Mouse (Mus musculus) hindbrain, postnatal 0 days (tissue): ENCODE measurements around the gene Arl4a. TPM values are rescaled to one million over a fixed set of nuclear protein-coding genes. Genes with fewer than 3 reads are reported as not detected.

Source experiments
- ATAC-seq: fragments of 200-750 bp; cut with Nextera tagmentation; 2 replicates; pipeline ENCODE4 v1.8.0; 2017; ENCODE audit warnings: mild to moderate bottlenecking, moderate TSS enrichment, moderate library complexity
- DNase-seq: peaks from one replicate; pipeline ENCODE4 v3.0.0-alpha.2; 2015; ENCODE audit warnings: low spot score
- H3K27ac ChIP-seq: fragments of 300-500 bp; sonication (generic); 2 replicates; pipeline ENCODE4 v1.5.1; 2014; ENCODE audit warnings: mild to moderate bottlenecking
- H3K27me3 ChIP-seq: fragments of 300-500 bp; sonication (generic); 2 replicates; pipeline ENCODE4 v1.6.1; 2014; ENCODE audit warnings: low read length, mixed read lengths; ENCODE audit not compliant: insufficient read depth
- H3K36me3 ChIP-seq: fragments of 300-500 bp; sonication (generic); 2 replicates; pipeline ENCODE4 v1.6.1; 2014; ENCODE audit warnings: low read length, mixed read lengths; ENCODE audit not compliant: insufficient read depth
- H3K4me1 ChIP-seq: fragments of 300-500 bp; sonication (generic); 2 replicates; pipeline ENCODE4 v1.6.1; 2014; ENCODE audit warnings: antibody characterized with exemption, low read length, mixed read lengths; ENCODE audit not compliant: insufficient read depth
- H3K4me2 ChIP-seq: fragments of 300-500 bp; sonication (generic); 2 replicates; pipeline ENCODE4 v1.6.1; 2014; ENCODE audit warnings: low read depth, mild to moderate bottlenecking, low read length, moderate library complexity, mixed read lengths
- H3K4me3 ChIP-seq: fragments of 300-500 bp; sonication (generic); 2 replicates; pipeline ENCODE4 v1.5.1; 2014; ENCODE audit warnings: low read length
- H3K9ac ChIP-seq: fragments of 300-500 bp; sonication (generic); replicated peaks from 2 replicates; pipeline ENCODE4 v1.6.1; 2014; ENCODE audit warnings: mild to moderate bottlenecking, low read length, moderate library complexity, mixed read lengths
- H3K9me3 ChIP-seq: fragments of 300-500 bp; sonication (generic); 2 replicates; pipeline ENCODE4 v1.6.1; 2016; ENCODE audit warnings: low read length, mixed read lengths
- CTCF ChIP-seq: IDR thresholded peaks from 2 replicates; pipeline ENCODE4 v1.5.1; 2016; ENCODE audit warnings: antibody characterized with exemption, control low read depth, low read depth
- WGBS: fragments of 180-500 bp; shearing (Covaris S2); extraction: QIAGEN DNeasy Blood & Tissue Kit; methylation state at CpG from one replicate; pipeline ENCODE4 v1.1.7; 2014; 5-methylcytosine and 5-hydroxymethylcytosine counted together
- polyA plus RNA-seq: library from polyadenylated mRNA; unstranded; fragments of >200 nt; fragmentation: Nextera tagmentation; extraction: Ambion mirVana; gene quantifications from 2 replicates; pipeline ENCODE4 v1.2.1, GENCODE M21; 2015
- total RNA-seq: library from RNA; depleted of rRNA; stranded (reverse); fragments of >200 nt; gene quantifications from 2 replicates; pipeline ENCODE4 v1.2.3, GENCODE M21; 2014

Arl4a gene
- total and polyA plus RNA-seq, 2 experiments from 2014 or later = 48.3 to 113 TPM

DNA sequence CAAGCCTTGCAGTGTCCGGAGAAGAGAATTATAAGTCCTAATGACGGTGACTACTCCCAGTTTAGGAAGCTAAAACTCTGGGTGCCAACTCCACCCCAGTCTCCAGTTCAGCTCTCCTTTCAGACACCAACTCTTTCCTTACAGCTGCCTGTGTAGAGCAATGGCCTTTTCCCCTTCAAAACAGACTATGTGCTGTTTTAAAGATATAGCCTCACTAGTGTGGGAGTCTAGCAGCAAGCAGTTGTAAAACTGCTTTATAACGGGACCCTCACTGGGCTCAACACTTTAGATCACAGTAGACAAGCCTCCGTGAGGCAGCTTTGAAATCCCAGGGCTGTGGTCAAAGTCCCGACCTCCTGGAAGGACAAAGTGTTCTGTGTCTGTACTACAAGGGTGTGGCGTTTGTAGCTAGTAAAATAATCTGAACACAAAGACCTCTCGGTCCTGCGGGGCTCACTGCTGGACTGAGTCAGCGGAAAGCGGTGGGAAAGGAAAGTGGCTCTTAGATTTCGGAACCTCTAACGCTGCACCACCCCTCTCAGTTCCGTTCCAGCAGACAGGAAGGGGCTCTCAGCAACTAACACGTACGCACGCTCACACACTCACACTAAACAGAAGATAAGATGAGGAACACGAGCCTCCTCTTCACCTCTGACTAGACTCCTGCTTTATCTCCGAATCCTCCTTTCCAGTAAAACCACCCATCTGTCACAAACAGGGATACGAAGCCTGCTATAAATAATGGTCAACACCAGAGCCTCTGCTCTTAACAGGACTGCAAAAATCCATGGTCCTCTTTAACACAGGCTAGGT lies 21.0 kb downstream of the Arl4a start:
- ATAC-seq (peak; percentile 77), DNase-seq (peak; percentile 43)
- H3K4me3 ChIP-seq = peak overlapping the region; percentile 22
- peak overlapping the region; percentile 65 for H3K27ac ChIP-seq
- peak overlapping the region; percentile 45 for H3K4me2 ChIP-seq
- no peak for TF ChIP-seq CTCF
- H3K27me3 ChIP-seq = no peaks in the 10 kb centered on the region
- no peaks in the 10 kb centered on the region for H3K9me3 ChIP-seq
- H3K36me3 ChIP-seq = no peaks in the 10 kb centered on the region
- peak overlapping the region; percentile 28; the same call in 1 of the 2 replicates for H3K9ac ChIP-seq
- no peaks in the 10 kb centered on the region for H3K4me1 ChIP-seq
- 33% methylated on average over 19 of the region's 19 CpGs for WGBS

DNA sequence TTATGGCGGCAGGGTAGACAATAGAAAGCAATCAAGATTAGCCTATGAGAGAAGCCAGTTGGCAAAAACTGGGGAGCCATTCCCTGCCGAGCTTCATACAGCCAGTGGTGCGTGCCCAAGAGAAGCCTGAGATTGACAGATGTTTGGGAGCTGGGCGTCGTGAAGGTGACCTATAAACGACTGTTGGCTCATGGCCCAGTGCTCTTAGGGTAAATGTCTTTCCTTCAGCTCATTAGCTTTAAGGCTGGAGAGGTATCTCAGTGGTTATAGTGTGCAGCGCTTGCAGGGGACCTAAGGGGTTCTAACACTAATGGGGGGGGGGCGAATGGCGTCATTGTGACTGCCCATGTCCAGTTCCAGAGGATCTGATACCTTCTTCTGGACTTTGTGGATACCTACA lies 21.8 kb downstream of the Arl4a start:
- ATAC-seq (no peak), DNase-seq (no peak)
- no peak for TF ChIP-seq CTCF
- Histone ChIP-seq H3K4me2 (no peak overlapping the region), H3K27ac (peak overlapping the region; percentile 65; the same call in 1 of the 2 replicates), H3K27me3 (no peaks in the 10 kb centered on the region), H3K4me1 (no peaks in the 10 kb centered on the region), H3K36me3 (no peaks in the 10 kb centered on the region), H3K4me3 (no peak overlapping the region), H3K9me3 (no peaks in the 10 kb centered on the region), H3K9ac (no peak overlapping the region)
- 59% methylated on average over 9 of the region's 9 CpGs for WGBS

DNA sequence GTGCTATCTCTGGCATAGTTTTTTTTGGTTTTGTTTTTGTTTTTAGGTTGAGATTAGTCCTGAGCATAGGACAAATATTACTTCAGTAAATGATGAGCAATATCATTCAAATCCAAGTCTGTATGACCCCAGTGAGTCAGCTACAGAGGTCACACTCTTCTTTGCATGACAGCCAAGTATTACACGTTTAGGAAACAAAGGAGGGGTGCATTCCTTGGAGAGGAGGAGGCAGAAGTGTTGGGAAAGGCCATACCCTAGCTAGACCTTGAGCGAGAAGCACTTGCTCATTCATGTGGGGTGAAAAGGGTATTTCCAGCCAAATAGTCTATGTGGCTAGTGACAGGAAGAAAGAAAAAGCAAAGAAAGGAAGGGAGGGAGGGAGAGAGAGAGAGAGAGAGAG lies 28.0 kb downstream of the Arl4a start:
- Histone ChIP-seq H3K4me2 (no peak overlapping the region), H3K36me3 (no peaks in the 10 kb centered on the region), H3K27me3 (no peaks in the 10 kb centered on the region), H3K9me3 (no peaks in the 10 kb centered on the region), H3K4me3 (no peak overlapping the region), H3K4me1 (no peaks in the 10 kb centered on the region), H3K27ac (no peak overlapping the region), H3K9ac (no peak overlapping the region)
- no peak for ATAC-seq
- DNase-seq = no peak
- no peak for TF ChIP-seq CTCF
- 54% methylated on average over 2 of the region's 2 CpGs for WGBS

GRCm38 (mm10) chr12:40008459-40008858 lies 29.4 kb downstream of the Arl4a start:
- no peak overlapping the region for H3K9ac ChIP-seq
- H3K4me3 ChIP-seq = no peak overlapping the region
- 72% methylated on average over 3 of the region's 3 CpGs for WGBS
- no peaks in the 10 kb centered on the region for H3K36me3 ChIP-seq
- H3K4me1 ChIP-seq = no peaks in the 10 kb centered on the region
- H3K27me3 ChIP-seq = no peaks in the 10 kb centered on the region
- TF ChIP-seq CTCF = no peak
- no peaks in the 10 kb centered on the region for H3K9me3 ChIP-seq
- no peak overlapping the region for H3K4me2 ChIP-seq
- DNase-seq = no peak
- no peak overlapping the region for H3K27ac ChIP-seq
- ATAC-seq = no peak

- Histone ChIP-seq H3K27ac (no peak overlapping the region), H3K4me1 (no peaks in the 10 kb centered on the region), H3K36me3 (no peaks in the 10 kb centered on the region), H3K9ac (no peak overlapping the region), H3K4me3 (no peak overlapping the region), H3K4me2 (no peak overlapping the region), H3K9me3 (no peaks in the 10 kb centered on the region), H3K27me3 (no peaks in the 10 kb centered on the region)
- no peak for DNase-seq
- no peak for TF ChIP-seq CTCF
- WGBS = 88% methylated on average over 2 of the region's 2 CpGs
- ATAC-seq = no peak
Observed at GRCm38 (mm10) chr12:40004766-40005165, 33.1 kb downstream of the Arl4a start.

GRCm38 (mm10) chr12:39998853-39999195 lies 39.0 kb downstream of the Arl4a start:
- no peak overlapping the region for H3K4me2 ChIP-seq
- no peak overlapping the region for H3K4me3 ChIP-seq
- no peak overlapping the region for H3K27ac ChIP-seq
- no peaks in the 10 kb centered on the region; the same call in 1 of the 2 replicates for H3K4me1 ChIP-seq
- H3K27me3 ChIP-seq = no peaks in the 10 kb centered on the region
- WGBS = 38% methylated on average over 4 of the region's 4 CpGs
- no peak for TF ChIP-seq CTCF
- no peaks in the 10 kb centered on the region for H3K36me3 ChIP-seq
- H3K9ac ChIP-seq = no peak overlapping the region
- no peaks in the 10 kb centered on the region for H3K9me3 ChIP-seq
- DNase-seq (no peak), ATAC-seq (no peak)
